Mouse (Mus musculus): ENCODE results near the gene Syn3. TPM values are rescaled to one million over a fixed set of nuclear protein-coding genes. Genes with fewer than 3 reads are reported as not detected.
A peak's percentile ranks its signal among the peaks of the same experiment; 100 is the strongest.

The Syn3 gene
- polyA plus RNA-seq, 2 experiments: 1.9 to 2.0 TPM

- ATAC-seq (ENCODE audit: low FRiP score, low read depth) (no peak), DNase-seq (ENCODE audit: low spot score) (no peak)
- Histone ChIP-seq H3K27me3 (ENCODE audit: control insufficient read depth, insufficient read depth, low read length) (no peaks in the 10 kb centered on the region), H3K4me2 (replicated peaks; ENCODE audit: low read depth, low read length, severe bottlenecking) (no peak overlapping the region), H3K4me1 (ENCODE audit: control insufficient read depth, insufficient read depth, low read length) (no peaks in the 10 kb centered on the region; the same call in 1 of the 2 replicates), H3K9ac (ENCODE audit: low read depth, low read length, severe bottlenecking) (no peak overlapping the region), H3K36me3 (ENCODE audit: control insufficient read depth, insufficient read depth, low read length) (no peaks in the 10 kb centered on the region), H3K27ac (replicated peaks; ENCODE audit: low read depth, low read length) (no peak overlapping the region), H3K4me3 (replicated peaks; ENCODE audit: low read length) (no peak overlapping the region), H3K9me3 (ENCODE audit: control insufficient read depth, low read length) (no peaks in the 10 kb centered on the region)
- TF ChIP-seq POLR2A (IDR thresholded peaks at IDR 0.05; ENCODE audit: borderline replicate concordance, extremely low read depth, insufficient read depth, insufficient read length): no peak
- 78% methylated on average over 7 of the region's 7 CpGs for WGBS
Observed at GRCm38 (mm10) chr10:86476720-86477119, 22.0 kb downstream of the Syn3 start.

DNA sequence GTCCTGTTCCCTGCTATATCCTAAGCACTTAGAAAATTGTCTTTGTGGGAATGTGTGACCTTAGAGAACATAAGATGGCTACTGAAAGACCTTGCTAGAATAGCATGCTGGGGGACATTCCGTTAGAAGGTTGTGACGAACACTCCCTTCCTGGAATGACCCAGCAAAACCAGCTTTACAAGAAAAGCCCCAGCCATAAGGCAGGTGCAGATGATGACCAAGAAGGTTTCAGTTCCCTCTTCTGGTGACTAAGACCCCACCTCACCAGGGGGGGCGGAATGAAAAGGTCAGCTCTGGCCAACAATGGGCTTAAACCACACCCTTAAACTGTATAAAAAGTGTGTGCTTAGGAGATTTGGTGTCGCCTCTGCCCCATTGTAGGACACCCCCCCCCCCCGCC is 23.4 kb downstream of the Syn3 start:
- H3K9me3 ChIP-seq (ENCODE audit: control insufficient read depth, low read length): no peaks in the 10 kb centered on the region
- no peaks in the 10 kb centered on the region for H3K36me3 ChIP-seq (ENCODE audit: control insufficient read depth, insufficient read depth, low read length)
- TF ChIP-seq POLR2A (IDR thresholded peaks at IDR 0.05; ENCODE audit: borderline replicate concordance, extremely low read depth, insufficient read depth, insufficient read length): no peak
- ATAC-seq (ENCODE audit: low FRiP score, low read depth) (no peak), DNase-seq (ENCODE audit: low spot score) (no peak)
- H3K27me3 ChIP-seq (ENCODE audit: control insufficient read depth, insufficient read depth, low read length): no peaks in the 10 kb centered on the region
- H3K4me2 ChIP-seq (replicated peaks; ENCODE audit: low read depth, low read length, severe bottlenecking): no peak overlapping the region
- no peak overlapping the region for H3K9ac ChIP-seq (ENCODE audit: low read depth, low read length, severe bottlenecking)
- H3K27ac ChIP-seq (replicated peaks; ENCODE audit: low read depth, low read length): no peak overlapping the region
- WGBS: 90% methylated on average over 5 of the region's 5 CpGs
- no peak overlapping the region for H3K4me3 ChIP-seq (replicated peaks; ENCODE audit: low read length)
- H3K4me1 ChIP-seq (ENCODE audit: control insufficient read depth, insufficient read depth, low read length): no peaks in the 10 kb centered on the region; the same call in 1 of the 2 replicates

GRCm38 (mm10) chr10:86474176-86475154 is 24.2 kb downstream of the Syn3 start:
- no peaks in the 10 kb centered on the region for H3K4me1 ChIP-seq (ENCODE audit: control insufficient read depth, insufficient read depth, low read length)
- H3K4me3 ChIP-seq (replicated peaks; ENCODE audit: low read length): no peak overlapping the region
- H3K9ac ChIP-seq (ENCODE audit: low read depth, low read length, severe bottlenecking): no peak overlapping the region
- no peak for ATAC-seq (ENCODE audit: low FRiP score, low read depth)
- 50% methylated on average over 8 of the region's 8 CpGs for WGBS
- no peaks in the 10 kb centered on the region for H3K36me3 ChIP-seq (ENCODE audit: control insufficient read depth, insufficient read depth, low read length)
- H3K9me3 ChIP-seq (ENCODE audit: control insufficient read depth, low read length): no peaks in the 10 kb centered on the region
- no peak overlapping the region for H3K27ac ChIP-seq (replicated peaks; ENCODE audit: low read depth, low read length)
- TF ChIP-seq POLR2A (IDR thresholded peaks at IDR 0.05; ENCODE audit: borderline replicate concordance, extremely low read depth, insufficient read depth, insufficient read length): no peak
- H3K4me2 ChIP-seq (replicated peaks; ENCODE audit: low read depth, low read length, severe bottlenecking): no peak overlapping the region
- H3K27me3 ChIP-seq (ENCODE audit: control insufficient read depth, insufficient read depth, low read length): no peaks in the 10 kb centered on the region
- no peak for DNase-seq (ENCODE audit: low spot score)

- WGBS: 38% methylated on average over 3 of the region's 3 CpGs
- no peak for TF ChIP-seq POLR2A (IDR thresholded peaks at IDR 0.05; ENCODE audit: borderline replicate concordance, extremely low read depth, insufficient read depth, insufficient read length)
- Histone ChIP-seq H3K9me3 (ENCODE audit: control insufficient read depth, low read length) (no peaks in the 10 kb centered on the region), H3K4me3 (replicated peaks; ENCODE audit: low read length) (no peak overlapping the region), H3K4me1 (ENCODE audit: control insufficient read depth, insufficient read depth, low read length) (no peaks in the 10 kb centered on the region), H3K9ac (ENCODE audit: low read depth, low read length, severe bottlenecking) (no peak overlapping the region), H3K27me3 (ENCODE audit: control insufficient read depth, insufficient read depth, low read length) (no peaks in the 10 kb centered on the region), H3K36me3 (ENCODE audit: control insufficient read depth, insufficient read depth, low read length) (no peaks in the 10 kb centered on the region), H3K4me2 (replicated peaks; ENCODE audit: low read depth, low read length, severe bottlenecking) (no peak overlapping the region), H3K27ac (replicated peaks; ENCODE audit: low read depth, low read length) (no peak overlapping the region)
- peak; percentile 69 for DNase-seq (ENCODE audit: low spot score)
- no peak for ATAC-seq (ENCODE audit: low FRiP score, low read depth)
Observed at GRCm38 (mm10) chr10:86473637-86474154, 25.0 kb downstream of the Syn3 start.

DNA sequence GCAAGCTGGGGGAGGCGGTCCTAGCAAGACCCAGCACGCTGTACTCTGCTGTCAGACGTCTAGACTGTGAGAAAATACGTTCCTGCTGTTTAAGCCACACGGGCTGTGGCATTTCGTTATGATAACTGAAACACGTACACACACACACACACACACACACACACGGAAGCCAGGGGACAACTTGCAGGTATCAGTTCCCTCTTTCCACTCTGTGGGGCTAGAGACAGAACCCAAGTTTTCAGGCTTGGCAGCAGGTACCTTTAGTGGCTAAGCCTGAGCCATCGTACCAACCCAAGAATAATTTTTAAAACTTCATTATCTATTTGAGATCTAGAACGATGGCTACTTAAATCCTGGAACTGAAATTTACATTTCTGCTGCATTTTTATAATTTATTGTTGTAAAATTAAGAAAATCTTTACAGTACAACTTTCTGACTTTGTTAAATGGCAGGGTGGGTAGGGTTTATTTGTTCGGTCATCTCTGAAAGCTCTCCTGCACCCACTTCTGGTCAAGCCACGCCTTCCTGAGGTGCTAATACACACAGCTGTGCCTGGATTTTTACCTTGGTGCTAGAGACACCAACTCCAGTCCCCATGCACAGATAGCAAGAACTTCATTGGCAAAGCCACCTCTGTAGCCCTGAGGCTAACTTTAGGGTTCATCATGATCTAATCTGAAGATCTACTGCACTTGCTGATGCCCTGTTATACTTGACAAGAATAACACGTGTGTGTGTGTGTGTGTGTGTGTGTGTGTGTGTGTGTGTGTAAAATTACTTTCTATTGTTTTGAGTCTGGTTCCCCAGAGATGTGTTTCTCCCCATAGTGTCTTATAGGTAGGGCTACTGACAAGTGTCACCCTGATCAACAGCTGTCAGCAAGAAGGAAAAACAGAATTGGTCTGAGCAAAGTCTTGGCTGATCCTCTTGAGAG is 29.8 kb downstream of the Syn3 start:
- Histone ChIP-seq H3K9ac (ENCODE audit: low read depth, low read length, severe bottlenecking) (no peak overlapping the region), H3K27ac (replicated peaks; ENCODE audit: low read depth, low read length) (no peak overlapping the region), H3K9me3 (ENCODE audit: control insufficient read depth, low read length) (no peaks in the 10 kb centered on the region), H3K4me1 (ENCODE audit: control insufficient read depth, insufficient read depth, low read length) (no peaks in the 10 kb centered on the region), H3K27me3 (ENCODE audit: control insufficient read depth, insufficient read depth, low read length) (no peaks in the 10 kb centered on the region), H3K4me2 (replicated peaks; ENCODE audit: low read depth, low read length, severe bottlenecking) (no peak overlapping the region), H3K36me3 (ENCODE audit: control insufficient read depth, insufficient read depth, low read length) (no peaks in the 10 kb centered on the region), H3K4me3 (replicated peaks; ENCODE audit: low read length) (no peak overlapping the region)
- ATAC-seq (ENCODE audit: low FRiP score, low read depth) (no peak), DNase-seq (ENCODE audit: low spot score) (no peak)
- 71% methylated on average over 13 of the region's 13 CpGs for WGBS
- TF ChIP-seq POLR2A (IDR thresholded peaks at IDR 0.05; ENCODE audit: borderline replicate concordance, extremely low read depth, insufficient read depth, insufficient read length): no peak
